21 mouse cellular contexts compared by ENCODE assay signal in genomic region chrX:164154594-164154993, GRCm38 (mm10). TPM values are rescaled to one million over a fixed set of nuclear protein-coding genes. Genes with fewer than 3 reads are reported as not detected.
DNase-seq lines count a peak whose midpoint lies in the region; ATAC-seq and TF ChIP-seq lines count a peak whose summit lies in the region.
"Had no signal": no experiment of that assay in that cellular context is flagged by ENCODE, and none has a peak within 500 bp of the region (broad histone marks: within the 10 kb centered on the region; RNA-seq: fewer than 3 reads in every experiment).

No protein-coding gene starts in this region.

- no peak for TF ChIP-seq CTCF in intestine, postnatal 0 days (IDR thresholded peaks at IDR 0.05; ENCODE audit: low read depth)

- H3K4me3 ChIP-seq in intestine, embryonic 15.5 days (replicated peaks): no peak overlapping the region
- H3K4me3 ChIP-seq in intestine, embryonic 16.5 days (ENCODE audit: low read length): no peak overlapping the region
- no peak overlapping the region for H3K4me3 ChIP-seq in intestine, postnatal 0 days (ENCODE audit: low read depth, low read length)
- no peak overlapping the region for H3K4me3 ChIP-seq in forebrain, embryonic 16.5 days (replicated peaks; ENCODE audit: low read length)

- no peak overlapping the region for H3K27ac ChIP-seq in intestine, embryonic 15.5 days
- no peak overlapping the region for H3K27ac ChIP-seq in intestine, embryonic 16.5 days (ENCODE audit: low read length)
- no peak overlapping the region for H3K27ac ChIP-seq in intestine, postnatal 0 days (ENCODE audit: low read depth, low read length)
- no peak overlapping the region for H3K27ac ChIP-seq in forebrain, embryonic 16.5 days (ENCODE audit: low read length)

- H3K36me3 ChIP-seq in intestine, embryonic 15.5 days: no peaks in the 10 kb centered on the region
- H3K36me3 ChIP-seq in intestine, embryonic 16.5 days (ENCODE audit: control insufficient read depth, insufficient read depth, low read length): no peaks in the 10 kb centered on the region
- H3K36me3 ChIP-seq in intestine, postnatal 0 days (ENCODE audit: control insufficient read depth, insufficient read depth): no peaks in the 10 kb centered on the region
- no peaks in the 10 kb centered on the region for H3K36me3 ChIP-seq in forebrain, embryonic 16.5 days (ENCODE audit: control insufficient read depth, insufficient read depth)
- H3K36me3 ChIP-seq: G1E had no signal

- no peak overlapping the region for H3K4me2 ChIP-seq in intestine, embryonic 15.5 days (replicated peaks)
- no peak overlapping the region for H3K4me2 ChIP-seq in intestine, embryonic 16.5 days (ENCODE audit: low read depth, low read length)
- H3K4me2 ChIP-seq in intestine, postnatal 0 days (replicated peaks; ENCODE audit: low read depth): no peak overlapping the region
- no peak overlapping the region for H3K4me2 ChIP-seq in forebrain, embryonic 16.5 days (ENCODE audit: low read length)

- 73% methylated on average over 5 of the region's 5 CpGs for WGBS in intestine, embryonic 15.5 days
- WGBS in intestine, embryonic 16.5 days: 70% methylated on average over 5 of the region's 5 CpGs
- 56% methylated on average over 5 of the region's 5 CpGs for WGBS in intestine, postnatal 0 days
- 83% methylated on average over 5 of the region's 5 CpGs for WGBS in forebrain, embryonic 16.5 days

- no peak for DNase-seq in lung, postnatal 14 days
- DNase-seq in kidney, adult 11 months: no peak
- DNase-seq: adrenal gland, adult 2 months; adrenal gland, adult 8-10 months; adrenal gland, postnatal 10 days; adrenal gland, postnatal 14 days; adrenal gland, postnatal 25 days; adrenal gland, postnatal 36 days; B cell, adult 2 months; cerebellum, adult 11 months; cerebellum, adult 11-12 months; cerebellum, adult 18-20 months had no signal

- H3K4me1 ChIP-seq in intestine, embryonic 15.5 days (replicated peaks): no peaks in the 10 kb centered on the region
- no peaks in the 10 kb centered on the region for H3K4me1 ChIP-seq in intestine, embryonic 16.5 days (ENCODE audit: control insufficient read depth, insufficient read depth, low read length)
- 0 out of 2 replicates have a peak, but pooled peaks cover 3% of the 10 kb centered on the region for H3K4me1 ChIP-seq in intestine, postnatal 0 days (replicated peaks; ENCODE audit: control insufficient read depth, insufficient read depth, low read length)
- H3K4me1 ChIP-seq in forebrain, embryonic 16.5 days (replicated peaks; ENCODE audit: control insufficient read depth, insufficient read depth, low read length): no peaks in the 10 kb centered on the region

- H3K9me3 ChIP-seq in intestine, embryonic 15.5 days: no peaks in the 10 kb centered on the region
- H3K9me3 ChIP-seq in intestine, embryonic 16.5 days (ENCODE audit: control insufficient read depth, low read length): no peaks in the 10 kb centered on the region
- H3K9me3 ChIP-seq in intestine, postnatal 0 days (ENCODE audit: control insufficient read depth): no peaks in the 10 kb centered on the region
- H3K9me3 ChIP-seq in forebrain, embryonic 16.5 days (ENCODE audit: control insufficient read depth, low read length): no peaks in the 10 kb centered on the region
- H3K9me3 ChIP-seq: G1E had no signal

- H3K9ac ChIP-seq in intestine, embryonic 15.5 days: no peak overlapping the region
- H3K9ac ChIP-seq in intestine, embryonic 16.5 days (ENCODE audit: low read depth, low read length): no peak overlapping the region
- H3K9ac ChIP-seq in intestine, postnatal 0 days (ENCODE audit: low read depth, low read length): no peak overlapping the region
- no peak overlapping the region for H3K9ac ChIP-seq in forebrain, embryonic 16.5 days (replicated peaks; ENCODE audit: low read depth, low read length)

- peak; percentile 71 for ATAC-seq in intestine, embryonic 15.5 days
- ATAC-seq in intestine, embryonic 16.5 days: peak; percentile 73
- ATAC-seq in intestine, postnatal 0 days: peak; percentile 64
- ATAC-seq in forebrain, embryonic 16.5 days: no peak
- ATAC-seq: activated CD4-positive, CD25-positive, alpha-beta regulatory T cell, adult 4 months; CD4-positive, CD25-positive, alpha-beta regulatory T cell, adult 4 months; Patski had no signal

- no peaks in the 10 kb centered on the region for H3K27me3 ChIP-seq in intestine, embryonic 15.5 days (replicated peaks)
- H3K27me3 ChIP-seq in intestine, embryonic 16.5 days (replicated peaks; ENCODE audit: control insufficient read depth, insufficient read depth, low read length): no peaks in the 10 kb centered on the region
- H3K27me3 ChIP-seq in intestine, postnatal 0 days (replicated peaks; ENCODE audit: control insufficient read depth, insufficient read depth, low read length): no peaks in the 10 kb centered on the region
- H3K27me3 ChIP-seq in forebrain, embryonic 16.5 days (replicated peaks; ENCODE audit: control insufficient read depth, insufficient read depth, low read length): no peaks in the 10 kb centered on the region
- H3K27me3 ChIP-seq: CH12.LX had no signal

RNA-seq across cellular contexts. Expression of gene Ace2, which starts 15.5 kb away (rescaled TPM):
- 69.3 and 74.3 TPM in 2 replicates for polyA plus RNA-seq in intestine, embryonic 15.5 days (2015; fragmentation: Nextera tagmentation; extraction: Ambion mirVana)
- 124 and 183 TPM in 2 replicates for polyA plus RNA-seq in intestine, embryonic 16.5 days (2015; fragmentation: Nextera tagmentation; extraction: Ambion mirVana)
- 515 and 570 TPM in 2 replicates for polyA plus RNA-seq in intestine, postnatal 0 days (2015; fragmentation: Nextera tagmentation; extraction: Ambion mirVana)
- 0.32 TPM in 1 of 2 replicates, not detected in the other for polyA plus RNA-seq in forebrain, embryonic 16.5 days (2015; fragmentation: Nextera tagmentation; extraction: Ambion mirVana)
- polyA plus RNA-seq: activated CD4-positive, CD25-positive, alpha-beta regulatory T cell, adult 4 months; CD4-positive, CD25-positive, alpha-beta regulatory T cell, adult 4 months; G1E had no signal

Comparison
In these comparisons a context has a peak if more than half of its experiments do, and no peak if none do; other contexts are left out.
1. RNA of gene Ace2, which starts 15.5 kb away (polyA plus RNA-seq): 515 to 570 TPM in intestine, postnatal 0 days, 124 to 183 TPM in intestine, embryonic 16.5 days and 69.3 to 74.3 TPM in intestine, embryonic 15.5 days; 0.32 TPM in forebrain, embryonic 16.5 days; every median in the first group is over 10 times any median in the second.